Mouse (Mus musculus): ENCODE measurements around the gene Ift81. TPM values are rescaled to one million over a fixed set of nuclear protein-coding genes. Genes with fewer than 3 reads are reported as not detected.
A peak's percentile ranks its signal among the peaks of the same experiment; 100 is the strongest.

Ift81 gene
- polyA plus RNA-seq, 1 experiment from 2014 or later: 39.3 TPM

GRCm38 (mm10) chr5:122547810-122548209 lies 66.5 kb downstream of the Ift81 start:
- 73% methylated on average over 6 of the region's 6 CpGs for WGBS
- peak overlapping the region; percentile 73 for H3K27ac ChIP-seq
- no peaks in the 10 kb centered on the region for H3K36me3 ChIP-seq
- ATAC-seq (replicated peaks; ENCODE audit: insufficient number of reproducible peaks, insufficient read depth, low FRiP score, low read depth): no peak
- no peak overlapping the region for H3K4me2 ChIP-seq
- no peaks in the 10 kb centered on the region for H3K9me3 ChIP-seq (replicated peaks)
- H3K27me3 ChIP-seq: no peaks in the 10 kb centered on the region
- H3K9ac ChIP-seq: no peak overlapping the region
- peaks cover 39% of the 10 kb centered on the region for H3K4me1 ChIP-seq (replicated peaks)
- H3K4me3 ChIP-seq: no peak overlapping the region

GRCm38 (mm10) chr5:122547251-122547714 lies 67.0 kb downstream of the Ift81 start:
- Histone ChIP-seq H3K36me3 (no peaks in the 10 kb centered on the region), H3K27ac (peak overlapping the region; percentile 73), H3K27me3 (no peaks in the 10 kb centered on the region), H3K4me1 (replicated peaks) (peaks cover 39% of the 10 kb centered on the region), H3K4me2 (no peak overlapping the region), H3K4me3 (no peak overlapping the region), H3K9ac (no peak overlapping the region), H3K9me3 (replicated peaks) (no peaks in the 10 kb centered on the region)
- WGBS: 32% methylated on average over 7 of the region's 7 CpGs
- no peak for ATAC-seq (replicated peaks; ENCODE audit: insufficient number of reproducible peaks, insufficient read depth, low FRiP score, low read depth)

GRCm38 (mm10) chr5:122543392-122543791 lies 70.9 kb downstream of the Ift81 start:
- 41% methylated on average over 6 of the region's 6 CpGs for WGBS
- H3K36me3 ChIP-seq: no peaks in the 10 kb centered on the region; the same call in 1 of the 2 replicates
- no peak overlapping the region for H3K9ac ChIP-seq
- ATAC-seq (replicated peaks; ENCODE audit: insufficient number of reproducible peaks, insufficient read depth, low FRiP score, low read depth): peak; percentile 66
- no peak overlapping the region for H3K4me3 ChIP-seq
- peak overlapping the region; percentile 89 for H3K27ac ChIP-seq
- H3K4me1 ChIP-seq (replicated peaks): peaks cover 26% of the 10 kb centered on the region
- H3K27me3 ChIP-seq: no peaks in the 10 kb centered on the region
- H3K9me3 ChIP-seq (replicated peaks): no peaks in the 10 kb centered on the region
- no peak overlapping the region for H3K4me2 ChIP-seq

GRCm38 (mm10) chr5:122541871-122542270 lies 72.4 kb downstream of the Ift81 start:
- ATAC-seq (replicated peaks; ENCODE audit: insufficient number of reproducible peaks, insufficient read depth, low FRiP score, low read depth): no peak
- peaks cover 14% of the 10 kb centered on the region for H3K4me1 ChIP-seq (replicated peaks)
- no peaks in the 10 kb centered on the region; the same call in 1 of the 2 replicates for H3K36me3 ChIP-seq
- H3K4me3 ChIP-seq: no peak overlapping the region
- no peak overlapping the region for H3K4me2 ChIP-seq
- H3K27me3 ChIP-seq: no peaks in the 10 kb centered on the region
- 86% methylated on average over 8 of the region's 8 CpGs for WGBS
- no peak overlapping the region for H3K9ac ChIP-seq
- no peaks in the 10 kb centered on the region for H3K9me3 ChIP-seq (replicated peaks)
- no peak overlapping the region for H3K27ac ChIP-seq

GRCm38 (mm10) chr5:122538077-122538476 lies 76.2 kb downstream of the Ift81 start:
- no peak overlapping the region for H3K4me3 ChIP-seq
- no peaks in the 10 kb centered on the region for H3K27me3 ChIP-seq
- no peaks in the 10 kb centered on the region for H3K9me3 ChIP-seq (replicated peaks)
- no peak overlapping the region for H3K4me2 ChIP-seq
- no peaks in the 10 kb centered on the region; the same call in 1 of the 2 replicates for H3K36me3 ChIP-seq
- no peak overlapping the region for H3K9ac ChIP-seq
- no peak for ATAC-seq (replicated peaks; ENCODE audit: insufficient number of reproducible peaks, insufficient read depth, low FRiP score, low read depth)
- H3K27ac ChIP-seq: no peak overlapping the region
- H3K4me1 ChIP-seq (replicated peaks): peaks cover 13% of the 10 kb centered on the region
- 90% methylated on average over 11 of the region's 11 CpGs for WGBS

GRCm38 (mm10) chr5:122537654-122538053 lies 76.7 kb downstream of the Ift81 start:
- H3K9me3 ChIP-seq (replicated peaks): no peaks in the 10 kb centered on the region
- peaks cover 9% of the 10 kb centered on the region for H3K4me1 ChIP-seq (replicated peaks)
- H3K27ac ChIP-seq: no peak overlapping the region
- H3K9ac ChIP-seq: no peak overlapping the region
- over 99% methylated on average over 5 of the region's 5 CpGs for WGBS
- H3K27me3 ChIP-seq: no peaks in the 10 kb centered on the region
- H3K4me2 ChIP-seq: no peak overlapping the region
- H3K36me3 ChIP-seq: no peaks in the 10 kb centered on the region; the same call in 1 of the 2 replicates
- no peak for ATAC-seq (replicated peaks; ENCODE audit: insufficient number of reproducible peaks, insufficient read depth, low FRiP score, low read depth)
- H3K4me3 ChIP-seq: no peak overlapping the region

GRCm38 (mm10) chr5:122533884-122534283 lies 80.4 kb downstream of the Ift81 start:
- Histone ChIP-seq H3K36me3 (no peaks in the 10 kb centered on the region; the same call in 1 of the 2 replicates), H3K9ac (no peak overlapping the region), H3K4me3 (no peak overlapping the region), H3K27ac (peak overlapping the region; percentile 50), H3K27me3 (no peaks in the 10 kb centered on the region), H3K4me1 (replicated peaks) (peaks cover 32% of the 10 kb centered on the region), H3K4me2 (no peak overlapping the region), H3K9me3 (replicated peaks) (no peaks in the 10 kb centered on the region)
- WGBS: 63% methylated on average over 8 of the region's 8 CpGs
- ATAC-seq (replicated peaks; ENCODE audit: insufficient number of reproducible peaks, insufficient read depth, low FRiP score, low read depth): no peak

- no peak overlapping the region for H3K4me2 ChIP-seq
- no peaks in the 10 kb centered on the region for H3K27me3 ChIP-seq
- H3K4me3 ChIP-seq: no peak overlapping the region
- 54% methylated on average over 9 of the region's 9 CpGs for WGBS
- no peak for ATAC-seq (replicated peaks; ENCODE audit: insufficient number of reproducible peaks, insufficient read depth, low FRiP score, low read depth)
- H3K9ac ChIP-seq: 0 out of 2 replicates have a peak overlapping the region, but pooled peaks have one; percentile 30
- no peaks in the 10 kb centered on the region for H3K9me3 ChIP-seq (replicated peaks)
- H3K27ac ChIP-seq: peak overlapping the region; percentile 97
- H3K4me1 ChIP-seq (replicated peaks): peaks cover 71% of the 10 kb centered on the region
- H3K36me3 ChIP-seq: no peaks in the 10 kb centered on the region
Observed at GRCm38 (mm10) chr5:122529913-122530604, 84.3 kb downstream of the Ift81 start.

GRCm38 (mm10) chr5:122529316-122529715 lies 85.0 kb downstream of the Ift81 start:
- H3K27ac ChIP-seq: peak overlapping the region; percentile 97
- WGBS: 16% methylated on average over 3 of the region's 3 CpGs
- H3K9ac ChIP-seq: 0 out of 2 replicates have a peak overlapping the region, but pooled peaks have one; percentile 30
- H3K9me3 ChIP-seq (replicated peaks): no peaks in the 10 kb centered on the region
- peaks cover 73% of the 10 kb centered on the region for H3K4me1 ChIP-seq (replicated peaks)
- no peaks in the 10 kb centered on the region for H3K36me3 ChIP-seq
- no peak overlapping the region for H3K4me3 ChIP-seq
- no peak overlapping the region for H3K4me2 ChIP-seq
- H3K27me3 ChIP-seq: no peaks in the 10 kb centered on the region
- peak; percentile 51; the same call in 1 of the 2 replicates for ATAC-seq (replicated peaks; ENCODE audit: insufficient number of reproducible peaks, insufficient read depth, low FRiP score, low read depth)

- Histone ChIP-seq H3K36me3 (no peaks in the 10 kb centered on the region), H3K4me3 (no peak overlapping the region), H3K27me3 (no peaks in the 10 kb centered on the region), H3K9me3 (replicated peaks) (no peaks in the 10 kb centered on the region), H3K4me2 (no peak overlapping the region), H3K27ac (peak overlapping the region; percentile 97), H3K4me1 (replicated peaks) (peaks cover 76% of the 10 kb centered on the region), H3K9ac (peak overlapping the region; percentile 12)
- 68% methylated on average over 3 of the region's 3 CpGs for WGBS
- ATAC-seq (replicated peaks; ENCODE audit: insufficient number of reproducible peaks, insufficient read depth, low FRiP score, low read depth): no peak
Observed at GRCm38 (mm10) chr5:122528591-122528990, 85.7 kb downstream of the Ift81 start.

- peak; percentile 44 for ATAC-seq (replicated peaks; ENCODE audit: insufficient number of reproducible peaks, insufficient read depth, low FRiP score, low read depth)
- peak overlapping the region; percentile 97 for H3K27ac ChIP-seq
- H3K4me1 ChIP-seq (replicated peaks): peaks cover 75% of the 10 kb centered on the region
- no peaks in the 10 kb centered on the region for H3K9me3 ChIP-seq (replicated peaks)
- WGBS: 13% methylated on average over 11 of the region's 11 CpGs
- peak overlapping the region; percentile 44 for H3K9ac ChIP-seq
- peak overlapping the region; percentile 52 for H3K4me2 ChIP-seq
- no peaks in the 10 kb centered on the region for H3K27me3 ChIP-seq
- H3K4me3 ChIP-seq: peak overlapping the region; percentile 21; the same call in 1 of the 2 replicates
- no peaks in the 10 kb centered on the region for H3K36me3 ChIP-seq
Observed at GRCm38 (mm10) chr5:122527761-122528160, 86.6 kb downstream of the Ift81 start.
